Mouse (Mus musculus): ENCODE results near the gene Cryga.
"Not testable (repeated sequence)": the region's sequence is repeated elsewhere in the genome, so short reads cannot be mapped to it uniquely, and the experiment has no call there.

The Cryga gene

DNA sequence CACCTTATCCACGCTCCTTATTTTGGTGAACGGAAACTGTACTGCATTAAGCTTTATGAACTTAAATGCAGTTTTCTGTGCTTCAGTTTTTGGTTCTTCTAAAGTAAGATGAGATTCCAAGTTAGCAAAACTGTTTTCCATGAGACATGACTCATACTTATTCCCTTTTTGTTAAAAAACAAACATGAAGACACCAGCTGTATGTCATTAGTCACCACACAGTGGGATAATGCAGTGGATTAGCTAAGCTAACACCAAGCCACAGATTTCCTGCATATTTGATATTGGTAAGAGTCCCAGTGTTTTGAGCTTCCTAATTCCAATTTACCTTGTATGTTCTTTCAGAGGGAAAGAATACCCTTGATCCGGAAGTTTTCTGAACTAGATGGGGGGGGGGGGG is 11.6 kb downstream of the Cryga start:
- DNase-seq (ENCODE audit: low spot score): no peak

- no peak for DNase-seq (ENCODE audit: low spot score)
Observed at GRCm38 (mm10) chr1:65090370-65090769, 12.8 kb downstream of the Cryga start.

DNA sequence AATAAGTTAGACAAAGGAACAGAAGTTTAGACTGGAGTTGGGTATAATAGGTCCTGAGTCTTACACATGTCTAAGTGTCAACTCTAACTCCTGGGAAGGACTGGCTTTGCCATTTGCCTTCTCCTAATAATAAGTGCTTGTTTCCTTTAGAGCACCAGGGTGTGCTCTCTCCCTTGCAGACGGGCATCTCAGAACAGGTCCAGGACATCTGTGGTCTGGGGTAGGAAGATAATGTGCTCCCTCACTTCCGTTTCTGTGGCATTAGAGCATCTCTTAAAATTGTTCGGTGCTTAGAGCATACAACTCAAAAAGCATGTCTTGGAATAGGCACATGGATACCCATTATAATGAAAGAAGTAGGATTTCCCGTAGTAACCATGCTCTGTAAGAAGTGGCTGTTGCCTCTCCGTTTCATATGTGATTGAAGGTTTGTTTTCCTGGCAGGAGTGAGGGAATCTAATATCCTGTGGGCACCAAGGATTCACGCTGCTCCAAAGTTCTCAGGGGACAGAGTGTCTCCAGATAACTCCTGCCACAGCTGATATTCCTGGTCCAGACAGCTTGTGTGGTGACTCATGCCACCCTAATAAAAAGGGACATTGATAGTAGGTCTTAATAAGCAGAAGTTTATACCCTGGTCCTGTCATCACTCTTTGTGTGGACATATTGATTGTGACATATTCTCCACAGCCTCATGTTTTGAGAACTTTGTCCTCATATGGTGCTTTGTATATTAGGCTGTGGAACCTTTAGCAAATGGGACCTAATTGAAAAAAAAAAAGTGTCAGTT is 14.4 kb downstream of the Cryga start:
- DNase-seq (ENCODE audit: low spot score): no peak

- DNase-seq (ENCODE audit: low spot score): no peak
Observed at GRCm38 (mm10) chr1:65082188-65082587, 21.0 kb downstream of the Cryga start, which contains the start of gene Crygb. Gene Crygb, minus strand, starts transcription at chr1:65082288.

DNA sequence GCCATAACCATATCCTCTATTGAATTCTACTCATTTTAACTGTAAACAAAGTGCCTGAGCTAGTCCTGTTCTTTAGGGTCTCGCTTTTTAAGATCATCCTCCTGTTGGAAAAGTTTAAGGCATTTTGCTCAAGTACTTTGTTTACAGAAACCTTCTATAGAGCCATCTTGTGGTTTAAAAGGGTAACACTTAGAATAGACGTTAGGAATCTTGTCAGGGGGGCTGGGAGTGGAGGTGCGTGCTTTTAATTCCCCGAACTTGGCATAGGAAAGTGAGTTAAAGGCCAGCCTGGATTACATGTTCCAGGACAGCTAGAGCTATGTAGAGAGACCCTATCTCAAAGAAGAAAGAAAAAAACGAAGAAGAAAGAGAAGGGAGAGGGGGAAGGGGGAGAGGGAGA is 27.6 kb downstream of the Cryga start:
- no peak for DNase-seq (ENCODE audit: low spot score)

DNA sequence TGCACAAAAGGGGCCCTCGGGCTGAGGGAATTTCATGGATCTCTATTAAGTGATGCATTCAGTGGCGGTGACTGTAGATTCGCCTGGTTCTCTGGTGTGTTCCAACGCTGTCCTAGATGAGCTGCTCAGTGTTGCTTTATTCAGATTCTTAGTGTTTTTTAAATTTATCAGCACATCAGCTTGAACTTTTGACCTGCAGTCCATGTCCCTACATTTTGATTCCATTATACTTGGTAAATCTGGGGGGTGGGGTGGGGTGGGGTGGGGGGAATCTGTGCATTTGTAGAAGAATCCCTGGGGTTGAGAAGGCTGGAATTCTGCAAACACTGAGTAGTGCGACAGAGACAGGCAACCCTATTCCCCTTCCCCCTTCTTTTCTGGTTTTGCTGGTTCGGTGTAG is 29.6 kb downstream of the Cryga start, which contains the start of gene Crygc:
Gene Crygc, minus strand, starts transcription at position 101 of the 400 bp plus-strand sequence.
- DNase-seq (ENCODE audit: low spot score): no peak

- no peak for DNase-seq (ENCODE audit: low spot score)
Observed at GRCm38 (mm10) chr1:65067842-65068241, 35.3 kb downstream of the Cryga start.

GRCm38 (mm10) chr1:65064201-65064600 is 39.0 kb downstream of the Cryga start:
- no peak for DNase-seq (ENCODE audit: low spot score)

GRCm38 (mm10) chr1:65063352-65063751 is 39.8 kb downstream of the Cryga start, which contains the start of gene Crygd:
Gene Crygd, minus strand, starts transcription at chr1:65063452.
- DNase-seq (ENCODE audit: low spot score): no peak

DNA sequence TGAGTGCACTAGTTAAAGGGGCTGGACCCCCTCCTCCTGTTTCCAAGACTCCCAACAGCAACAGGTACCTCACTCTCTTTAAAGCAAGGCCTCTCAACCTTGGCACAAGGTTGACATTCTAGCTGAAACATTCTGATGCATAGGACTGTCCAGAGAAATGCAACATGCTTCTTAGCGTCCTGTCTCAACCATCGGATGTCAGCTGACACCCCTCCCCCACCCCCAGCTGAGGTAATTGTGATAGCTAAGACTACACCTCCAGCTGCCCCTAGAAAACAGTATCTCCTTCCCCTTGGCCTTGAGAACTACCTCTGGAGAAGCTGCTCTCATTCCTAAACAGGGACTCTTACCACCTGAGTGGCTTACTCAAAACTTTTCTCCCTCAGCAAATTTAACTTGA is 51.0 kb downstream of the Cryga start:
- no peak for DNase-seq (ENCODE audit: low spot score)

DNA sequence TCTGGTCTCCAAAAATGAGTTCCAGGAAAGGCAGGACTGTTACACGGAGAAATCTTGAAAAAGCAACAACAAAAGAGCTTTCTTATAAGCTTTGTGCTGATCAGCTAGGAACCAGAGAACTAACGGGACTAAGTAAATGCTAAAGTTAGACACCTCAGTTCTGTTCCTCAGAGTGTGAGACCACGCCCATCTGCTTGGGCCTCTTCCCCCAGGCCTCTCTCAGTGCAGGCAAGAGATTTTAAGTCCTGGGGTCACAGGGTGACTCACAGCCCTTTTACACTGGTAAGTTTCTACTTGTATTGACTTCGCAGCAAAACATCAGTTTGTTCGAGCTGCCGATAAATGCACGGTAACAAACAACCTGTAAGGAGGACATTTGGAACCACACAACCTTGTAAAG is 51.5 kb downstream of the Cryga start:
- DNase-seq (ENCODE audit: low spot score): no peak

GRCm38 (mm10) chr1:65050952-65051351 is 52.2 kb downstream of the Cryga start, which contains the start of gene Cryge:
Gene Cryge, minus strand, starts transcription at chr1:65051149.
- DNase-seq (ENCODE audit: low spot score): not testable (repeated sequence)

Measured in testis, postnatal 14 days (tissue).